Mouse (Mus musculus): ENCODE results near the gene Olfr1252. TPM values are rescaled to one million over a fixed set of nuclear protein-coding genes. Genes with fewer than 3 reads are reported as not detected.

Gene Olfr1252
- not detected for total RNA-seq (2021)
- long read RNA-seq, experiment 1 = 0 reads
- long read RNA-seq, experiment 2 = 0 reads

DNA sequence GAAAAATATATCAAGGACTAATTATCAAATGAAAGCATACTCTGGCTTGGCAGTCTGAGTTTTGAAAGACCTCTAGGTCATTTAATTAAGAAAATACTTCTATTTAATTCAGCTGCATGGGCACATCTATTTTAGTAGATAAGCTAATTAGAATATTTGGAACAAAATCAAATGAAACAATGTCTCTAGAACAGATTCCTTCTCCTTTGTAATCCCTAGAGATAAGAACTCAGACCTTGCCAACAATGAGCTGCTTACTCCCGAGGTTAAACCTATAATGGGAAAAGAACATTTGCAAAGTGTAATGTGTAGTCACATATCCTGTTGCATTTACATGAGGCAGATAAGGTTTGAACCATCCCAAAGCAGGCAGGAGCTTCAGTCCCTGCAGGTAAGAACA is at the start of gene Olfr1252:
Gene Olfr1252, minus strand, starts transcription at position 101 of the 400 bp plus-strand sequence.
- no peak for DNase-seq (ENCODE audit: low spot score in 2 of 2)

DNA sequence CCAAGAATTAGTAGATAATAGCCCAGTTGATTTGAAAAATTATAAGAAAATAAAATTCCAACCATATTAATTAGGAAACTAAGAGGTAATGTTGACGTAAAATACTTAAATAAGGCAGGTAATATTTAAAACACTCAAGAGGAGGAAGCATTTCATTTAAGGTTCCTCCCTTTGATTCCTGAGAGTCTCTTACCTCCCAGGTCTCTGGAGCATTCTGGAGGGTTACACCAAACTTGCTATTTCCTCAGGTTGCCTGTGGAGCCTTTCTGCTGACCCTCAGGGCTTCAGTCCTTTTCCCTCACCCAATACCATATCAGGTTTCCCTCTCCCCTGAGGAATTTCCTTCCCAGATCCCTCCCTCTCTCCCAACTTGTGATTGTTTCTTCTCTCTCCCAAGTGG is 32.2 kb upstream of the Olfr1252 start, which contains the start of gene Olfr1253:
Gene Olfr1253, minus strand, starts transcription at position 101 of the 400 bp plus-strand sequence.
- no peak for DNase-seq (ENCODE audit: low spot score in 2 of 2)

DNA sequence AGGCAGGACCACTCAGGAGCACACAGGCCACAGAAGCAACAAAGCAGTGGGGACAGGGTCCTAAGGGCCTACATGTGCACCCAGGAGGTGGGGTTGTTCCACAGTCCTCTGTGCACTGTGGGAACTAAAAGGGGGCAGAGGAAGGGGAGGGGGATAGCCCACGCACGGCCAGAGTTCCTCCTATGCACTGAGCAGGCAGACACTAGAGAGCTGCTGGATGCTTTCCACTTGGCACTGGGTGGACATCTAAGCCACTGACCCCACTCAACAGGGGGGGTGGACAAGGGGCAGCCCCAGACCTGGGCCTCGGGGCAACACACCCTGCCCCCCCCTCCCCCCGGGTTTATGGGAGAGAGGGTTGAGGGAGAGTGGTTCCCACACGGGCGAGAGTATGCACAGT is 32.8 kb downstream of the Olfr1252 start:
- DNase-seq (ENCODE audit: low spot score in 2 of 2) = no peak

DNA sequence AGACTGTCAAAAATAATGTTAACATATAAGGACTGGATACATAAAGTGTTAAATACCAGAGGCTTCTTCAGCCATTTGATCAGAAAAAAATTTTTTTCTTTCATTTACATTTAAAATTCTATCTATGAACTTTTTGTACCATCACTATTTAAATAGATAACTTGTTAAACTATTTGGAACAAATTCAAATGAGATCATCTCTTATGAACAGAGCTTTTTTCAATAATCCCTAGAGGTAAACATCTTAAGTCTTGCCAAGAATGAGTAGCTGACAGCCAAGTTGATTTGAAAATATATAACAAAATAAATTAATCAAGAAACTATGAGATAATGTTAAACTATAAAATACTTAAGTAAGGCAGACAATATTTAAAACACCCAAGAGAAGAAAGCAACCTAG is 53.0 kb downstream of the Olfr1252 start, which contains the start of gene Olfr1251:
Gene Olfr1251, minus strand, starts transcription at position 101 of the 400 bp plus-strand sequence.
- DNase-seq (ENCODE audit: low spot score in 2 of 2) = no peak

Other genes with a start within 250 kb of the Olfr1252 start
- not detected for gene Olfr1241, start 237.9 kb downstream of the Olfr1252 start, total RNA-seq (2021)
- gene Olfr1242, start 226.7 kb downstream of the Olfr1252 start, total RNA-seq (2021) = not detected
- gene Olfr1243, start 193.5 kb downstream of the Olfr1252 start, total RNA-seq (2021) = not detected
- gene Olfr1245, start 146.6 kb downstream of the Olfr1252 start, total RNA-seq (2021) = not detected
- not detected for gene Olfr1246, start 131.9 kb downstream of the Olfr1252 start, total RNA-seq (2021)
- under 1 TPM; 0.09 to 0.10 TPM for gene Olfr1247, start 110.9 kb downstream of the Olfr1252 start, total RNA-seq (2021)
- gene Olfr1248, start 106.8 kb downstream of the Olfr1252 start, total RNA-seq (2021) = not detected
- not detected for gene Olfr1249, start 90.0 kb downstream of the Olfr1252 start, total RNA-seq (2021)
- not detected for gene Olfr1250, start 63.5 kb downstream of the Olfr1252 start, total RNA-seq (2021)
- gene Olfr1251, start 53.1 kb downstream of the Olfr1252 start, total RNA-seq (2021) = not detected
- not detected for gene Olfr1253, start 32.1 kb upstream of the Olfr1252 start, total RNA-seq (2021)
- gene Olfr1254, start 68.6 kb upstream of the Olfr1252 start, total RNA-seq (2021) = not detected
- not detected for gene Olfr1255, start 87.0 kb upstream of the Olfr1252 start, total RNA-seq (2021)
- gene Olfr1256, start 116.5 kb upstream of the Olfr1252 start, total RNA-seq (2021) = not detected
- not detected for gene Olfr48, start 123.2 kb upstream of the Olfr1252 start, total RNA-seq (2021)
- not detected for gene Olfr1257, start 153.4 kb upstream of the Olfr1252 start, total RNA-seq (2021)
- not detected for gene Olfr1258, start 202.3 kb upstream of the Olfr1252 start, total RNA-seq (2021)
- gene Olfr1259, start 223.7 kb upstream of the Olfr1252 start, total RNA-seq (2021) = not detected
- not detected for gene Olfr1260, start 249.3 kb upstream of the Olfr1252 start, total RNA-seq (2021)

Data from layer of hippocampus, postnatal 14 days (tissue).